Mouse (Mus musculus) layer of hippocampus, postnatal 10 days (tissue): Measurements from ENCODE around the gene Fam169a. TPM values are rescaled to one million over a fixed set of nuclear protein-coding genes. Genes with fewer than 3 reads are reported as not detected.
"Not testable (repeated sequence)": the region's sequence is repeated elsewhere in the genome, so short reads cannot be mapped to it uniquely, and the experiment has no call there.

Experiments used
- DNase-seq, 2 experiments: peaks; one replicate each; pipeline ENCODE4 v3.0.0; 2021; ENCODE audit warnings: low spot score in 2 of 2
- total RNA-seq, 2 experiments: library from RNA; stranded (reverse); gene quantifications; 2 replicates each; pipeline ENCODE4 v1.2.3; 2021

Fam169a gene
- total RNA-seq, 2 experiments from 2014 or later = 37.8 to 40.0 TPM

GRCm38 (mm10) chr13:97077556-97077955 lies 10.5 kb downstream of the Fam169a start:
- no peak for DNase-seq

- DNase-seq = no peak
These were observed 13.1 kb downstream of the Fam169a start for GRCm38 (mm10) chr13:97080201-97080600.

- DNase-seq = no peak
These were observed 13.5 kb downstream of the Fam169a start for GRCm38 (mm10) chr13:97080615-97081014.

GRCm38 (mm10) chr13:97082432-97082831 lies 15.3 kb downstream of the Fam169a start:
- DNase-seq = no peak

DNA sequence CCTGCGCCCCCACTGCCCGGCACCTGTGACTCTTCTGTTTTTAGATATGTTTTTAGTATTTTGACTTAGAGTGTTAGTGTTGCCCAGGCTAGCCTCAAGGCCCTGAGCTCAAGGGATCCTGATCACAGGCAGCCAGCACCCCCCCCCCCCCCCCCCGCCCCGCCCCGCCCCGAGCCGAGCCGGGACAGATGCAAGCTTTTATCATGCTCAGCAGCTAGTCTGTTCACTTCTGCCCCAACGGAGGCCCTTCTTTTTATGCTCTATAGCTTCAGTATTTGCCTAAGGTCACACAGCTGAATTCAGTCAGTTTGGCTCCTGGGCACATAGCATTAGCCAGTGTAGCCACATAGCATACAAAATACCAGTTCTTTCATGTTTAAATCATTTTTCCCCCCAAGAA lies 19.2 kb downstream of the Fam169a start:
- DNase-seq = no peak

DNA sequence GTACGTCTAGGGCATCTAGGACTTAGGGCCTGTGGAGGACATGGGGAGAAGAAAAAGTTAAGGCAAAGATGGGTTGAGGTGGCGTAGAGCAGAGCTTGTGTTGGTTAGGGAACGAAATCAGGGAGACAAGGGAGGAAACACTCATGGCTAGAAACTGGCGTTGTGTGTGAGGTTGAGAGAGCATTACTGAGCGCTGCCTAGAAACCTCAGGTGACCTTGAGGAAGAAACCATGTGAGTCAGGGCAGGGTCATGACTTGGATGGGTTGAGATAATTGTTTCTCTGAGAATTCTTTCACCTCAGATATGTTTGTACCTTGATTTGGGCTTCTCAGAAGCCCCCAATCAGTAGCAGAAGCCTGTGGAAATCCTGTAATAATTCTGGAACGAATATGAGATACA lies 20.3 kb downstream of the Fam169a start:
- DNase-seq = no peak

DNA sequence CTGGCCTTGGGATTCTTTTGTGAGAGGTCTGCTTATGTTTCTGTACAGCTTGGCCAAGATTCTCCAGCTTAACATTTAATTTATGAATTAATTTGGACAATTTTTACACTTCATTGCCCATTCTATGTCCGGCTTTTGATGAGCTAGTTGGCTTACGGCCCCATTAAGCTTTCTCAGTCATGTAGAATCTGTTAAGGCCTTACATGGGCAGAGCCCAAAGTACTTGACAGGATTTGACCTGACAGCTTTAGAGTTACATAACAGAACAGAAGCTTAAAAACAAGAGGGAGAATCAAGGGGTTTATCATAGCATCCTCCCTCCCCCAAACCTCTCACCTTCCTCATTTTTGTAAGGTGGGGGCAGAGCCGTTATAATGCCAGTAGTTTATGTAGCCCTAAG lies 21.1 kb downstream of the Fam169a start:
- no peak for DNase-seq

DNA sequence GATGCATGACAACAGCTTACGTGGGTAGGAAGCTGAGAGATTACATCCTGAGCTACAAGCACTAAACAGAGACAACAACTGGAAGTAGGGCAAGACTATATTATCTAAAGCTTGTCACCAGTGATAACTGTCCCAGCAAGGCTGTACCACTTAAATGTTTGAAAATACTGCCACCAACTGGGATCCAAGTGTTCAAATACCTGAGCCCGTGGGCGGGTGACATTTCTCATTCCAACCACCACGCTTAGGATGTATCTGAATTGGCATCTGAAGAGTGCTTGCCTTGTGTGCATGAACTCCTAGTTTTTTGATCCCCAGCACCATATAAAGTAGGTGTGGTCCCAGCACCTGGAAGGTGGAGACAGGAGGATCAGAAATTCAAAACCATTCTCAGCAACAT lies 28.6 kb downstream of the Fam169a start:
- DNase-seq = no peak

DNA sequence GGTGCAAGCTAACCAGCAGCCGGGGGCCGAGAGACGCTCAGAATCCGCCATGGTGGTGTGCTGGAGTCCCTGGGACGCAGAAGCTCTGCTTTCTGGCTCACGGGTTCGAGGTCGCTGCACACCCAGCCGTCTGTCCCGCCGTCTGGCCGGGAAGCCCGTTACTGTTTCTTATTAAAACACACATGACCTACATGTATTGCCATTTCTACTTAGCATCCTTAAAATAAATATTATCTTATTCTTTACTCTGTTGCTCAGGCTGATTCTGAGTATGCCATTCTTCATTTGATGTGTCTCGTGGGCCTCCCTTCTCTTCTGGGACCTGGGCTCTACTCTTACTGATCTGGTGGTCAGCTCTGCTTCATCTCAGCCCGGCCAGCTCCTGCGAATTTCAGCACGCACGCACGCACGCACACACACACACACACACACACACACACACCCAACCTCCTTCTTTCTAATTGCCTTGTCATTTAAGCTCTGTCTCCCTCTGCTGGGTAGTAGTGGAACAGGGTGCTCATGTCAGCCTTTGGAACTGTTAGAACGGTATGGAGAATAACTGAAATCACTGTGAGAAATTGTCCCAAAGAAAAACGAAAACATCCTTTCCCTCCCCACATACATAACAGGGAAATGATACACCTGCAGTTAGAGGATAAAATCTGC lies 32.2 kb downstream of the Fam169a start, which contains the start of gene Gm6169:
TSS of gene Gm6169 (minus strand) at position 51 of the 666 bp plus-strand sequence.
- DNase-seq = peak; percentile 68 to 75

DNA sequence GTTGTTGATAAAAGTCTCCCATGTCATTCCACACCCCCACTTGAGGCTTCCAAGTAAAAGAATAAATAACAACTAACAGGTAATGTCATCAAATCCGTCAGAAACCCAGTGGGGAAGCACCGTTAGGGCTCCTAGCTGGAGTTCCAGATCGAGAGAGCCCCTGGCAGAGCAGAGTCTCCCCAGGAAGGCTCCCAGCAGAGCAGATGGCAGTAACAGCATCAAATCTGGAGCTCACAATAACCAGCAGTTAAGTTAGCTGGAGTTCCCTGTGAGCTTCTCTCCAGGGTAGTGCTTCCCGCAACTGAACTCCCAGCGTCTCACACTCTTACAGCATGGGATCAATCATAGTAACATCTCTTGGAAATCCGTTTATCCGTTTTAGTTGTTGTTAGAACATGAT lies 37.9 kb downstream of the Fam169a start:
- peak; percentile 23 to 26 for DNase-seq

DNA sequence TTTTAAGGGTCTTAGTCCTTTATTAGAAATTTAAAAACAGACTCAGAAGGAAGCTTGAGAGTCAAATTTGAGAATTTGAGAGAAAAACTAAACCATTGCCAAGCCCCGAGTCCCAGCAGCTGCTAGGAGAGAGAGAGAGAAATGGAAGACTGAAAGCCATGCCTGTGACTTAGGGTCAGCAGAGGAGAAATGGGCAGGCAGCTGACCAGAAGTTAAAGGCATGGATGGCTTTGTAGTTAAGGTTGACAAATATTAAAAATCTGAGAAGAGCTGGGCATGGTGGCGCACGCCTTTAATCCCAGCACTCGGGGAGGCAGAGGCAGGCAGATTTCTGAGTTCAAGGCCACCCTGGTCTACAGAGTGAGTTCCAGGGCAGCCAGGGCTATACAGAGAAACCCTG lies 40.6 kb downstream of the Fam169a start:
- not testable (repeated sequence) for DNase-seq

DNA sequence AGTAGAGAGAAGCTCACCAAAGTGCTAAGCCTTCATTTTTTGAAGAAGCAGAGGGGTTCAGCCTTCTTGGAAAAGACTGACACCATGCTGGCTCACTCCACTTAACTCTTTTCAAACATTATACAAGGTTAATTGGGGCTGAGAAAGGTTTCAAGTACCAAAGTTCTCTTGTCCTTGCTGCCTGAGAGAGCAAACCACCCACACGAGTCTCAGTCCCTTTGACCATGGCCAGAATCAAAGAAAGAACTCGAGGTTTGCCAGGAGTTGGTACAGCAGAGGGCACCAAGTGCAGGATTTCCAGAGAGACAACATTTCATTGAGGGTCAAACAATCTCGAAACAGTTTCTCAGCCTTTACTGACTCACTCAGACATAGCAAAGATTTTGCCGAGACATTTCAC lies 42.0 kb downstream of the Fam169a start:
- no peak for DNase-seq

- no peak for DNase-seq
These were observed 54.3 kb downstream of the Fam169a start for GRCm38 (mm10) chr13:97121341-97121740.

DNA sequence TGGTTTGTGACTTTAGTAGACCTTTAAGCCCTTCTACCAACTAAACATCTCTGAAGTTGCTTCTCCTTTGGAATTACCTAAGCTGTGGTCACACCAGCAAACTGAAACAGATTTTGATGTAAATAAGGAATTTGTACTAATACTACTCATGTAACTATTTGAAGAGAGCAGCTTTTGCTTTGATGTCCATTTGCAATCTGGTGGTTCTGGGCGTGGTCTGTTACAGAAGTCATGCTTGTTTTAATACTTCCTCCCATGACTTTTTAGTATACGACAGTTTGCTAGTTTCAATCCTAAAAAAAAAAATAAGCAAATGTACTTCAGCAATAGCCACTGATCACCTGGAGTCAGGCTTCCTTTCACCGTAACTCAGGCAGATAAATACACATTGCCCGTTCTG lies 62.6 kb downstream of the Fam169a start:
- not testable (repeated sequence) for DNase-seq

- not testable (repeated sequence) for DNase-seq
These were observed 63.3 kb downstream of the Fam169a start for GRCm38 (mm10) chr13:97130413-97130812.

- peak; percentile 91 to 92 for DNase-seq
These were observed 70.6 kb downstream of the Fam169a start, which contains the start of the genes Gfm2 and Nsa2 for GRCm38 (mm10) chr13:97137466-97138400. Gene Gfm2 (plus strand): TSS chr13:97137937. Gene Nsa2 (minus strand): TSS chr13:97137937.

GRCm38 (mm10) chr13:97138404-97138931 lies 71.4 kb downstream of the Fam169a start:
- DNase-seq = not testable (repeated sequence)

DNA sequence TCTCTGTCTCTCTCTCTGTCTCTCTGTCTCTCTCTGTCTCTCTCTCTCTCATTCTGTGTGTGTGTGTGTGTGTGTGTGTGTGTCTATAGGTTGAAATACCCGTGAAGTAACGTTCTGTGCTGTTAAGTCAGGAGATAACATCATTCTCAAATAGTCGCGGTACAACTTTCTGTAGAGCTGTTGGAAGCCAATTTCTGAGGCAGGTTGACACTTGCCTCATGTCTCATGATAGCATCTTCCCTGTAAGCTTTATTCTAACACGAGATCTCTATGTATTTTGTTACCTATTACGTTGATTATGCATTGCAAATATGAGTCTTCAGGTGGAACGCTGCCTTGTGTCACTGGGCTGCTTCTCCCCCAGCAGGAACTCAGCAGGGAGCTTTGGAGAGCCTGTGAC lies 75.2 kb downstream of the Fam169a start:
- DNase-seq = no peak

DNA sequence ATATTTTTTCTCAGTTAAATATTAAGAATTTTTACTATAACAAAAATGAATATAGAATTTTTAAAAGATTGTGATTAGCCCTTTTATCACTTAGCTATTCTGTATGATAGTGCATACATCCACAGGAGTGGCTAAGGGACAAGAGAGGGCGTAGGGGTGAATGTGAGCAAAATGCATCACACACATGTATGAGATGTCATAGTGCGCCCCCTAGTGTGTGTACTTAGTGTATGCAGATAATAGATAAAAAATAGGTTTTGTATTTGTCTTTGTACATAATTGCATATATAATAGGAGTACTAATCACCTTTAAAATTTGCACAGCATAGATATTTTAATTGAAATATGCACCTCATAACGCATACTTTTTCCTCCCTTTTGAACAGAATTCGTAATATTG lies 78.7 kb downstream of the Fam169a start:
- DNase-seq = peak; percentile 17 to 29

- DNase-seq = no peak
These were observed 108.6 kb downstream of the Fam169a start for GRCm38 (mm10) chr13:97175520-97176264.

GRCm38 (mm10) chr13:97176731-97177130 lies 109.6 kb downstream of the Fam169a start:
- DNase-seq = no peak
